Mouse (Mus musculus) heart, postnatal 0 days (tissue): ENCODE results near the gene Marveld1. TPM values are rescaled to one million over a fixed set of nuclear protein-coding genes. Genes with fewer than 3 reads are reported as not detected.
A peak's percentile ranks its signal among the peaks of the same experiment; 100 is the strongest.

Experiments
- ATAC-seq: fragments of 200-750 bp; cut with Nextera tagmentation; 2 replicates; pipeline ENCODE4 v1.8.0; 2017; ENCODE audit warnings: low read depth, moderate number of reproducible peaks, moderate library complexity; ENCODE audit not compliant: insufficient read depth
- DNase-seq: peaks from one replicate; pipeline ENCODE4 v3.0.0-alpha.2; 2016; ENCODE audit warnings: low spot score
- H3K27ac ChIP-seq: fragments of 300-500 bp; sonication (generic); 2 replicates; pipeline ENCODE4 v1.5.1; 2014; ENCODE audit warnings: low read depth, mild to moderate bottlenecking
- H3K27me3 ChIP-seq: fragments of 300-500 bp; sonication (generic); 2 replicates; pipeline ENCODE4 v1.6.1; 2014; ENCODE audit warnings: low read length, mixed read lengths; ENCODE audit not compliant: control insufficient read depth, insufficient read depth
- H3K36me3 ChIP-seq: fragments of 300-500 bp; sonication (generic); replicated peaks from 2 replicates; pipeline ENCODE4 v1.6.1; 2014; ENCODE audit warnings: low read length, mixed read lengths; ENCODE audit not compliant: control insufficient read depth, insufficient read depth
- H3K4me1 ChIP-seq: fragments of 300-500 bp; sonication (generic); 2 replicates; pipeline ENCODE4 v1.6.1; 2014; ENCODE audit warnings: antibody characterized with exemption; ENCODE audit not compliant: control insufficient read depth, insufficient read depth
- H3K4me2 ChIP-seq: fragments of 300-500 bp; sonication (generic); 2 replicates; pipeline ENCODE4 v1.6.1; 2014; ENCODE audit warnings: low read depth, mild to moderate bottlenecking, low read length, moderate library complexity
- H3K4me3 ChIP-seq: fragments of 300-500 bp; sonication (generic); 2 replicates; pipeline ENCODE4 v1.5.1; 2014; ENCODE audit warnings: low read depth, low read length
- H3K9ac ChIP-seq: fragments of 300-500 bp; sonication (generic); replicated peaks from 2 replicates; pipeline ENCODE4 v1.6.1; 2014; ENCODE audit warnings: low read depth, low read length, mixed read lengths
- H3K9me3 ChIP-seq: fragments of 300-500 bp; sonication (generic); replicated peaks from 2 replicates; pipeline ENCODE4 v1.6.1; 2016; ENCODE audit warnings: low read length; ENCODE audit not compliant: control insufficient read depth
- CTCF ChIP-seq: IDR thresholded peaks from 2 replicates; pipeline ENCODE4 v1.5.1; 2016; ENCODE audit warnings: antibody characterized with exemption, control low read depth, low read depth
- EP300 ChIP-seq: IDR thresholded peaks from 2 replicates; pipeline ENCODE4 v1.6.1; 2016; ENCODE audit warnings: antibody characterized with exemption, low read depth
- WGBS: fragments of 180-500 bp; shearing (Covaris S2); extraction: QIAGEN DNeasy Blood & Tissue Kit; methylation state at CpG from one replicate; pipeline ENCODE4 v1.1.7; 2014; 5-methylcytosine and 5-hydroxymethylcytosine counted together
- polyA plus RNA-seq: library from polyadenylated mRNA; unstranded; fragments of >200 nt; fragmentation: Nextera tagmentation; extraction: Ambion mirVana; gene quantifications from 2 replicates; pipeline ENCODE4 v1.2.1, GENCODE M21; 2015
- total RNA-seq: library from RNA; depleted of rRNA; stranded (reverse); fragments of >200 nt; gene quantifications from 2 replicates; pipeline ENCODE4 v1.2.3, GENCODE M21; 2014; ENCODE audit warnings: low replicate concordance

Marveld1 gene
- total and polyA plus RNA-seq, 2 experiments from 2014 or later = 8.6 to 35.0 TPM

DNA sequence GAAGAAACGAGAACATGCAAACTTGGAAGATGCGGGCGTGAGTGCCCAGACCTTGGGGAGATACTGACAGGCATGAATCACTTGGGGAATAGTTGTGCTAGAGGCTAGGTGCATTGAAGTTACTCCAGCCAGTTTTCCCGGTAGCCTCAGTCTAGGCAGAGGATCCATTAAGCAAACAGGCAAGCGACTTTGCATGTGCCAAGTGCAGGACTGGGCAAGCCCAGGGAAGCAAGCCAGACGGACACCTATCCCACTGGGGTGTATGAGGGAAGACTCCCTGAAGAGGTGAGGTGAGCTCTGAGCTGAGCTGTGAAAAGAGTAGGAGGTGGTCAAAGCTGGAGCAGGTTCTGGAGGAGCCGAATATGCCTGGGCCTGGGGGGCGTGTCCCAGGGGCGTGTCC lies 20.3 kb downstream of the Marveld1 start:
- no peak overlapping the region for H3K4me2 ChIP-seq
- DNase-seq (no peak), ATAC-seq (no peak)
- no peak overlapping the region for H3K9ac ChIP-seq
- no peaks in the 10 kb centered on the region for H3K9me3 ChIP-seq
- no peak overlapping the region for H3K27ac ChIP-seq
- TF ChIP-seq CTCF (no peak), EP300 (no peak)
- no peak overlapping the region for H3K4me3 ChIP-seq
- WGBS = 63% methylated on average over 9 of the region's 9 CpGs
- H3K36me3 ChIP-seq = no peaks in the 10 kb centered on the region
- H3K4me1 ChIP-seq = peaks cover 11% of the 10 kb centered on the region
- H3K27me3 ChIP-seq = peaks cover 21% of the 10 kb centered on the region; the same call in 1 of the 2 replicates

DNA sequence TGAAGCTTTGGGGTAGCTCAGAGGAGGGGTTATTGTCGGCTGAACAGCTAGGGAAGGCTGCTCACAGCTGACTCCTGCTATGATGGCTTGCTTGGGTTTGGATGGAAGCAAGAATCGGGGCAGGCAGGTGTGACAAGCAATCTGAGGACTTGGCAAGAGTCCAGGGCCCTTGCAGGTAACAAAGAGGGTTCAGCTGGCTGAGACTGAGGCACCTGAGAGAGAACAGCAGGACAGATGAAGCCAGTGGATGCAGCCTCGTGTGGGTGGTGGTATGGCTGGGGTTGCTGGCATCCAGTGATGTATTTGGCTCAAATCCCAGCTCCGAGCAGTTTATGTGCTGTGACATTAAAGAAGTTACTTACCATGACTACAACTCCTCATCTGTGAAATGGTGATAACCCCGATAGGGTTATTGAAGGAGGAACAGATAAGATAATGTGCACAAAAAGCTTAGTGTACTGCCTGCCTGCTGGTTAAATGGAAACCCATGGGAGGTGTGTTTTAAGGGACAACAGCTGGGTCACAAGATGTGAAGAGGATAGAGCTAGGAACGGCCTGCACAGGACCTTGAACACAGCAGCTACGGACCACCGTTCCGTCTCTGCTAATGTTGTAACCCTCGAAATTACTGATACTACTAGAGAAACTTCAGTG lies 22.2 kb downstream of the Marveld1 start:
- WGBS = 45% methylated on average over 10 of the region's 10 CpGs
- no peak overlapping the region for H3K27ac ChIP-seq
- no peak for TF ChIP-seq EP300
- DNase-seq (no peak), ATAC-seq (no peak)
- peaks cover 11% of the 10 kb centered on the region for H3K4me1 ChIP-seq
- H3K36me3 ChIP-seq = no peaks in the 10 kb centered on the region
- peak overlapping the region; percentile 83; the same call in 1 of the 2 replicates for H3K4me2 ChIP-seq
- H3K27me3 ChIP-seq = peaks cover 16% of the 10 kb centered on the region; the same call in 1 of the 2 replicates
- H3K9me3 ChIP-seq = no peaks in the 10 kb centered on the region
- no peak overlapping the region for H3K4me3 ChIP-seq
- H3K9ac ChIP-seq = no peak overlapping the region

DNA sequence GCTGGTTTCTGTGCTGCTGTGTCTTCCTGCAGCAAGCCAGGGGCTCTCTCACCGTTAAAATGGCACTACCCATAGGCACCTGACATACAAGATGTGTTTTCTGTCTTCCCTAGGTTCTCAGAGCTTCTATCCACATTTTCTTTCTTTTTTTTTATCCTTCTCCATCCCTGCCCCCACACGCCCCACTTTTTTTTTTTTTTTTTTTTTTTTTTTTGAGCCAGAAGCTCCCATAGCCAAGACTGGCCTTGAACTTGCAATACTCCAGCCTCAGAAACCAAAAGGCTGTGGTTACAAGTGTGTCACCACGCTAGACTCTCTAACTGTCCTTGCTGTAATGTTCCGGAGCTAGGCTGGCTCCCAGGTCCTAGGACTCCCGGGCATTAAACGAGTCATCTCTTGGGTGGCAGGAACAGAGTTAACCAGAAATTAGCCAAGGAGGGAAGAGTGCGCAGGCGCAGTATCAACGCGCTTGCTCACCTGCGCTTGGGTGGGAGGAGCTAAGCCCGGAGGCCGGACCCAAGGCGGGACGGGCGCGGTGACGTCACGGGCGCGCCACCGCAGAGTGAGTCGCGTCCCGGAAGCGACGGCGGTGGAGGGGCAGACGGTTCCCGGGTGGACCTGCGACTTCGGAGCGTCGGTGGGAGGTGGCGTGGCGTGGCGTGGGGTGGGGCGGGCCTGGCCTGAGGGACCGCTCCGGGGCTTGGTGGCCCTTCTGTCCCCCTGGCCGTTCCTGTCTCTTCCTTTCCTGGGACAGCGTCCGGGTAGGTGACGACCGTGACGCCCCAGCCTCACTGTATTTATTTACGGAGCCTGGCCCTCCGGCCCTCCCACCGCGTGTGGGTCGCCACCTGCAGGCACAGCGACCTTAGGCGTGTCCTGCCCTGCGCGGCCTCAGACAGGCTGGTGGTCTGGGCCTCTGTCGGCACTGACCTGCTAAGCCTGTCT lies 23.1 kb downstream of the Marveld1 start:
- TF ChIP-seq CTCF (no peak), EP300 (no peak)
- Histone ChIP-seq H3K9ac (peak overlapping the region; percentile 82), H3K9me3 (no peaks in the 10 kb centered on the region), H3K36me3 (no peaks in the 10 kb centered on the region), H3K27me3 (peaks cover 16% of the 10 kb centered on the region; the same call in 1 of the 2 replicates), H3K4me1 (peaks cover 11% of the 10 kb centered on the region), H3K4me3 (peak overlapping the region; percentile 87), H3K4me2 (peak overlapping the region; percentile 83), H3K27ac (peak overlapping the region; percentile 67)
- DNase-seq (peak; percentile 90), ATAC-seq (peak; percentile 96)
- WGBS = 2% methylated on average over 56 of the region's 56 CpGs

DNA sequence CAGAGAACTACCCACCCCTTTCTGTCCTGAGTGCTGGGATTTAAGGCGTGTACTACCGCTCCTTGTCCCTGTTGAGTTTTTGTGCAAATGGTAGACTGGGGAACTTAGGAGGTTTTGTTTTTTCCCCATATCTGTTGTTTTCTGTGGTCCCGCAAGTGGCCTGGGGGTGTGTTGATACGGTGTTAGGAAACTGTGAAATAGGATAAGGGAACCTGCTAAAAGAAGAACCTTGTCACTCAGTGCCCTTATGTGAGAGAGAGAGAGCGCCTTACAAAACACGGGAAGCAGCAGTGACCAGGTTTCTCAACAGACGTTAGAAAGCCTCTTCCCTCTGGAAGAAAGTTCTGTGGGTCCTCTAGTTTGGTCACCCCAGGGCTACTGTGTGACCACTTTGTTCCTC lies 29.6 kb downstream of the Marveld1 start:
- H3K36me3 ChIP-seq = peaks cover 35% of the 10 kb centered on the region
- TF ChIP-seq CTCF (no peak), EP300 (no peak)
- DNase-seq (no peak), ATAC-seq (no peak)
- no peaks in the 10 kb centered on the region for H3K9me3 ChIP-seq
- H3K27ac ChIP-seq = no peak overlapping the region
- H3K9ac ChIP-seq = no peak overlapping the region
- 77% methylated on average over 7 of the region's 7 CpGs for WGBS
- 0 out of 2 replicates have a peak, but pooled peaks cover under 1% of the 10 kb centered on the region for H3K4me1 ChIP-seq
- no peaks in the 10 kb centered on the region for H3K27me3 ChIP-seq
- H3K4me3 ChIP-seq = no peak overlapping the region
- no peak overlapping the region for H3K4me2 ChIP-seq

DNA sequence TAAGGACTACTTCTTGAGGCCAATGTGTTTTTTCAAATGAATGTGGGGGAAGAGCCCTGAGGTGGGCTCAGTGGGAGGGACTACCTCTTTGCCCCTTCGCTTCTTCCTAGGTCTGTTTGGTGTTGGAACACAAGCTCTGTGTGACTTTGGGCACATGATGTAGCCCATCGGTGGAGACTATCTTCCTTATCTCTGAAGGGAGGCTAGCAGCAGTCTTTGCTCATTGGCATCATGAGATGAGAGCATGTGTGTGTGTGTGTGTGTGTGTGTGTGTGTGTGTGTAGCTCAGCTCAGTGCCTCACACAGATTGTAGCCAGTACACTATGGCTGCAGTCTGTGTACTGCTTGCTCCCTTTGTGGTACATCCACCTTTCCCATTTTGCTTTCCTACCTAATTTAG lies 30.3 kb downstream of the Marveld1 start:
- Histone ChIP-seq H3K4me2 (no peak overlapping the region), H3K4me3 (no peak overlapping the region), H3K27me3 (no peaks in the 10 kb centered on the region), H3K27ac (no peak overlapping the region), H3K36me3 (peaks cover 35% of the 10 kb centered on the region), H3K9me3 (no peaks in the 10 kb centered on the region), H3K9ac (no peak overlapping the region), H3K4me1 (no peaks in the 10 kb centered on the region)
- TF ChIP-seq EP300 (no peak), CTCF (no peak)
- ATAC-seq (no peak), DNase-seq (no peak)
- WGBS = 71% methylated on average over 2 of the region's 2 CpGs
